Mouse (Mus musculus): ENCODE measurements at regions not wholly inside any gene's neighbourhood (a gene's known extent, or its start where the extent isn't known, plus 50 kb on each side); places are given as distances from the start of the nearest gene placed in this dataset.

GRCm38 (mm10) chr17:27339261-27339660 is 135.0 kb upstream of the Lemd2 start:
- Histone ChIP-seq H3K4me3 (replicated peaks) (no peak overlapping the region), H3K9me3 (replicated peaks) (no peaks in the 10 kb centered on the region), H3K4me2 (no peak overlapping the region), H3K36me3 (replicated peaks) (no peaks in the 10 kb centered on the region), H3K27me3 (no peaks in the 10 kb centered on the region), H3K4me1 (replicated peaks) (peaks cover 18% of the 10 kb centered on the region), H3K27ac (replicated peaks) (no peak overlapping the region), H3K9ac (no peak overlapping the region)
- 52% methylated on average over 2 of the region's 2 CpGs for WGBS (ENCODE audit: insufficient replicate concordance)
- no peak for ATAC-seq (ENCODE audit: insufficient read depth)

DNA sequence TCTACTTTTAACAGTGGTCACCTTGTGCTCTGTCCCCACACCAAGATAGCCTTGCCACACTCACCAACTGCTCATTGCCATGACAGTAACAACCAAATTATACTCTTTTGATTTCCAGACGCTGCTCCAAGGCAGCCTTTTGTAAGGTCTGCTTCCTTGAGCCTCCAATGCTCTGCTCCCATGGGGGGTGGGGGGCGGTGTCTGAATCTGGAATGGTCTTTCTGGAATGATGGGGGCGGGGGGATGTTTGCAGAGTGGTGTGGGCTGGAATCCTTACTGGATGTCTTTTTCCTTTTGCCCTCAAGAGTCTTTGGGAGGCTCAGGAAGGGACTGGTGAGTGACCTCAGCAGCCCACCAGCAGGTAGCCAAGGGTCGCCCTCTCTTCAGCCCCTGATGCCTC is 131.4 kb upstream of the Lemd2 start:
- Histone ChIP-seq H3K4me3 (replicated peaks) (no peak overlapping the region), H3K4me1 (replicated peaks) (peaks cover 14% of the 10 kb centered on the region), H3K9ac (no peak overlapping the region), H3K27ac (replicated peaks) (no peak overlapping the region), H3K4me2 (no peak overlapping the region), H3K27me3 (no peaks in the 10 kb centered on the region), H3K36me3 (replicated peaks) (no peaks in the 10 kb centered on the region), H3K9me3 (replicated peaks) (no peaks in the 10 kb centered on the region)
- ATAC-seq (ENCODE audit: insufficient read depth), result no peak
- 53% methylated on average over 4 of the region's 4 CpGs for WGBS (ENCODE audit: insufficient replicate concordance)

DNA sequence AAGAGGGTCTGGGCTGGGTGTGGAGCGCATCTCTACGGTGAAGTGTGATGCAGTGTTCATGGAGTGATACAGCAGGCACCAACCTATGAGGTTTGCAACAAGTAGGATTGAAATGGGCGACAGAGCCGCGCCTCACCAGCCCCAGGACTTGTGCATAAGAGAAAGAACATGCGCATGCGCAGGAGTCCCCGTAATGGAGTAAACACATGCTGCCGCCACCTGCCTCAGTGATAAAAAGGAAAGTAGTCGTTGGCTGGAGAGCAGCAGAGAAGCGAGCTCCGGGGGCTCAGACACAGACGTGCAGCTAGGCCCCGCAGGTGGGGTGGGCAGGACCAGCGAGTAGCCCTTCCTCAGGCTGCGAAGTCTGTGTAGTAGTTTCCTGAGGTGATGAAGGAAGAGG is 129.3 kb upstream of the Lemd2 start:
- no peaks in the 10 kb centered on the region for H3K27me3 ChIP-seq
- ATAC-seq (ENCODE audit: insufficient read depth), result no peak
- H3K4me3 ChIP-seq (replicated peaks), result no peak overlapping the region
- 66% methylated on average over 16 of the region's 16 CpGs for WGBS (ENCODE audit: insufficient replicate concordance)
- peak overlapping the region; percentile 13; the same call in 1 of the 2 replicates for H3K4me2 ChIP-seq
- H3K9me3 ChIP-seq (replicated peaks), result no peaks in the 10 kb centered on the region
- H3K4me1 ChIP-seq (replicated peaks), result peaks cover 14% of the 10 kb centered on the region
- no peaks in the 10 kb centered on the region for H3K36me3 ChIP-seq (replicated peaks)
- H3K9ac ChIP-seq, result no peak overlapping the region
- no peak overlapping the region for H3K27ac ChIP-seq (replicated peaks)

DNA sequence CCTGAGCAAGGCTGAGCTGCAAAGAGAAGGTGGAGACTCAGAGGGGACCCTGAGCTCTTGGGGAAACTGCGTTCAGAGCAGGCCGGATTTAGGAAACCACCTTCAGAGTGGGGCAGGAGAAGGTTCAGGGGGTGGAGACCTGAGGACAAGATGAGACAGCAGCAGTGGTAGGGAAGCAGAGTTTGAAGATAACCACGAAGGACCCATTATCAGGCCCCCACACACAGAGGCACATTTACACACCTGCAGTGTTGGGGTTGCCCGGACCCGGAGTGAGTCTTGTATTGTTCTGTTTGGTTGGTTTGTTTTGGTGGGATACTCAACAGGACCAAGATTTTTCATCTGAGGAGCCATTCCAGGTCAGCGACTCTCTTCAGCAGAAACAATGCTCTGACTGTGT is 128.9 kb upstream of the Lemd2 start:
- Histone ChIP-seq H3K36me3 (replicated peaks) (no peaks in the 10 kb centered on the region), H3K9me3 (replicated peaks) (no peaks in the 10 kb centered on the region), H3K27me3 (no peaks in the 10 kb centered on the region), H3K27ac (replicated peaks) (no peak overlapping the region), H3K4me3 (replicated peaks) (no peak overlapping the region), H3K4me1 (replicated peaks) (peaks cover 14% of the 10 kb centered on the region), H3K4me2 (peak overlapping the region; percentile 13; the same call in 1 of the 2 replicates), H3K9ac (no peak overlapping the region)
- peak; percentile 54 for ATAC-seq (ENCODE audit: insufficient read depth)
- WGBS (ENCODE audit: insufficient replicate concordance), result 34% methylated on average over 6 of the region's 6 CpGs

DNA sequence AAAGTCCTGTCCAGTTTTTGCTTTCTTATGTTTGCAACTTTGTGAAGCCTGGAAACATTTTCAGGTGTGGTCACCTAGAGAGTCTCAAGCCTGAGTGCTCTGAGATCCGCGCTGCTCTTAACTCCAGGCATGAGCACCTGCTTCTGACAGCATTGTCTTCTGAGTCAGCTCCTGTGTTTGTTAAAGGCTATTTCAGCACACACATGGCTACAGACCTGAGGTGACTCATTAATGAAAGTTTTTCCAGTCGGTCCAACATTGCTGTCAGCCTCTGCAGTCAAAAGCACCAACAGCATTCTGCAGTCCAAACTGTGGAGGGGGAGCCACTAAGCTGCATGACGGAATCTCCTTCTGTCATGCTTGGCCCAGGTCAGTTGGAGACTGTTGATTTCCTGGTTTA is 127.8 kb upstream of the Lemd2 start:
- Histone ChIP-seq H3K27me3 (0 out of 2 replicates have a peak, but pooled peaks cover under 1% of the 10 kb centered on the region), H3K4me2 (no peak overlapping the region), H3K9me3 (replicated peaks) (no peaks in the 10 kb centered on the region), H3K4me1 (replicated peaks) (peaks cover 14% of the 10 kb centered on the region), H3K36me3 (replicated peaks) (no peaks in the 10 kb centered on the region), H3K4me3 (replicated peaks) (no peak overlapping the region), H3K27ac (replicated peaks) (no peak overlapping the region), H3K9ac (no peak overlapping the region)
- ATAC-seq (ENCODE audit: insufficient read depth), result no peak
- WGBS (ENCODE audit: insufficient replicate concordance), result 68% methylated on average over 4 of the region's 4 CpGs

DNA sequence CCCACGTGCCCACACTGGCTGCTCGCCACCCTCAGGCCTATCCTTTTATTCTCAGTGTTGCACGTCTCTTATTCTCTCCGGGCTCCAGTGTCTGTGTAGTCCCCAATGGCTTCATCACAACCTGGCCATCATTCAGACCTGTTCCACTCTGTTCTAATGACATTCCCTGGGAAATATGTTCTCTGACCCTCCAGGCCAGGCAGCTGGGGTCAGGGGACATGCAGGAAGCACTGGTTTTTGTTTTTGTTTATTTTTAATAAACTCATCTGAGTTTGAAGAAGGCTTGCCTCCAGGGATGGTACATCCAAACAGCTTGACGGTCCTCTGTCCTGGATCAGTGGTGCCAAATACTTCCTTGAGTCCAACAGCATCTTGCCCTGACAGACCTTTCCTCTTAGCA is 127.4 kb upstream of the Lemd2 start:
- no peak overlapping the region for H3K27ac ChIP-seq (replicated peaks)
- 64% methylated on average over 5 of the region's 5 CpGs for WGBS (ENCODE audit: insufficient replicate concordance)

GRCm38 (mm10) chr17:27329791-27330190 is 125.5 kb upstream of the Lemd2 start:
- no peak overlapping the region for H3K4me3 ChIP-seq (replicated peaks)
- H3K36me3 ChIP-seq (replicated peaks), result no peaks in the 10 kb centered on the region
- no peak overlapping the region for H3K4me2 ChIP-seq
- no peaks in the 10 kb centered on the region for H3K9me3 ChIP-seq (replicated peaks)
- H3K4me1 ChIP-seq (replicated peaks), result peaks cover 19% of the 10 kb centered on the region
- H3K27me3 ChIP-seq, result peaks cover 21% of the 10 kb centered on the region
- ATAC-seq (ENCODE audit: insufficient read depth), result no peak
- 60% methylated on average over 6 of the region's 6 CpGs for WGBS (ENCODE audit: insufficient replicate concordance)
- no peak overlapping the region for H3K27ac ChIP-seq (replicated peaks)
- no peak overlapping the region for H3K9ac ChIP-seq

More for the DNA sequence above, 127.4 kb upstream of the Lemd2 start:
- no peak overlapping the region for H3K4me3 ChIP-seq (replicated peaks)
- no peak overlapping the region for H3K9ac ChIP-seq
- H3K27me3 ChIP-seq, result 0 out of 2 replicates have a peak, but pooled peaks cover 5% of the 10 kb centered on the region
- ATAC-seq (ENCODE audit: insufficient read depth), result no peak
- H3K9me3 ChIP-seq (replicated peaks), result no peaks in the 10 kb centered on the region
- H3K36me3 ChIP-seq (replicated peaks), result no peaks in the 10 kb centered on the region
- no peak overlapping the region for H3K4me2 ChIP-seq
- H3K4me1 ChIP-seq (replicated peaks), result peaks cover 14% of the 10 kb centered on the region

GRCm38 (mm10) chr17:27329183-27329582 is 124.9 kb upstream of the Lemd2 start:
- Histone ChIP-seq H3K36me3 (replicated peaks) (no peaks in the 10 kb centered on the region), H3K27ac (replicated peaks) (no peak overlapping the region), H3K4me3 (replicated peaks) (no peak overlapping the region), H3K4me1 (replicated peaks) (peaks cover 25% of the 10 kb centered on the region), H3K9me3 (replicated peaks) (no peaks in the 10 kb centered on the region), H3K9ac (no peak overlapping the region), H3K4me2 (no peak overlapping the region), H3K27me3 (peaks cover 21% of the 10 kb centered on the region)
- no peak for ATAC-seq (ENCODE audit: insufficient read depth)
- WGBS (ENCODE audit: insufficient replicate concordance), result 74% methylated on average over 8 of the region's 8 CpGs

GRCm38 (mm10) chr17:27325002-27325460 is 120.8 kb upstream of the Lemd2 start:
- 3% methylated on average over 18 of the region's 18 CpGs for WGBS (ENCODE audit: insufficient replicate concordance)
- H3K9ac ChIP-seq, result no peak overlapping the region
- peaks cover 18% of the 10 kb centered on the region for H3K4me1 ChIP-seq (replicated peaks)
- H3K36me3 ChIP-seq (replicated peaks), result no peaks in the 10 kb centered on the region
- ATAC-seq (ENCODE audit: insufficient read depth), result peak; percentile 81
- H3K27ac ChIP-seq (replicated peaks), result no peak overlapping the region
- H3K4me2 ChIP-seq, result peak overlapping the region; percentile 53
- H3K4me3 ChIP-seq (replicated peaks), result peak overlapping the region; percentile 15; the same call in 1 of the 2 replicates
- no peaks in the 10 kb centered on the region for H3K9me3 ChIP-seq (replicated peaks)
- peaks cover 21% of the 10 kb centered on the region for H3K27me3 ChIP-seq

- 8% methylated on average over 2 of the region's 2 CpGs for WGBS (ENCODE audit: insufficient replicate concordance)
- no peak for ATAC-seq (ENCODE audit: insufficient read depth)
- Histone ChIP-seq H3K4me1 (replicated peaks) (peaks cover 18% of the 10 kb centered on the region), H3K27me3 (peaks cover 21% of the 10 kb centered on the region), H3K9ac (no peak overlapping the region), H3K4me3 (replicated peaks) (no peak overlapping the region), H3K9me3 (replicated peaks) (no peaks in the 10 kb centered on the region), H3K27ac (replicated peaks) (no peak overlapping the region), H3K36me3 (replicated peaks) (no peaks in the 10 kb centered on the region), H3K4me2 (no peak overlapping the region)
These were observed 119.2 kb upstream of the Lemd2 start for GRCm38 (mm10) chr17:27323513-27323912.

DNA sequence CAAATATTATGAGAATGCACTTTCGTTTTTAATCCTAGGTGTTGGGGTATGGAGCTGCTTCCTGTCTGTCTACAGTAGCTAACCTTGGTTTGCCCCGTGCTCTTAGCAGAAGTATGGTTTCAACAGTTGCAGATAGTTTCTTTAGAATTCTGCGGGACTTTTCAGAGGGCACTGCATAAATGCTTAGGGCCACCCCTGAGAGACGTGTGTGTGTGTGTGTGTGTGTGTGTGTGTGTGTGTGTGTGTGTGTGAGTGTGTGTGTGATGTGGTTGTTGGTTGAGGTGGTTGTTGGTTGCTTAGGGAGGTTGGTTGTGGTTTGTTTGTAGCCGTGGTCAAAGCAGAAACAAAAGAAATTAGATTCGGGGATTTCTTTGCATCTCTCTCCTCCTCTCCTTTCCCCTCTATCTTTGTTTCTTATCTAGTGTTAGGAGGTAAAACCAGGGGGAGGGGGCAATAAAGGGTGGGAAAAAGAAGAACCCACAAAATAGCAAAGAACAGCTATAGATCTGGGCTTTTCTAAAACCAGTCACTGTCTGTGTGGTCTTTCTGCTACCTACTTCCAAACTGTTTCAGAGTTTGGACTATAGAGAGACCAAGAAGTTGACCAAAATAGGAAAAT is 118.7 kb upstream of the Lemd2 start:
- Histone ChIP-seq H3K27ac (replicated peaks) (no peak overlapping the region), H3K27me3 (peaks cover 21% of the 10 kb centered on the region), H3K4me2 (no peak overlapping the region), H3K4me1 (replicated peaks) (peaks cover 18% of the 10 kb centered on the region), H3K36me3 (replicated peaks) (no peaks in the 10 kb centered on the region), H3K9ac (no peak overlapping the region), H3K9me3 (replicated peaks) (no peaks in the 10 kb centered on the region), H3K4me3 (replicated peaks) (no peak overlapping the region)
- 25% methylated on average over 6 of the region's 6 CpGs for WGBS (ENCODE audit: insufficient replicate concordance)
- no peak for ATAC-seq (ENCODE audit: insufficient read depth)
